Comparison of ENCODE assay signal across 17 mouse cellular contexts in the genomic region with DNA sequence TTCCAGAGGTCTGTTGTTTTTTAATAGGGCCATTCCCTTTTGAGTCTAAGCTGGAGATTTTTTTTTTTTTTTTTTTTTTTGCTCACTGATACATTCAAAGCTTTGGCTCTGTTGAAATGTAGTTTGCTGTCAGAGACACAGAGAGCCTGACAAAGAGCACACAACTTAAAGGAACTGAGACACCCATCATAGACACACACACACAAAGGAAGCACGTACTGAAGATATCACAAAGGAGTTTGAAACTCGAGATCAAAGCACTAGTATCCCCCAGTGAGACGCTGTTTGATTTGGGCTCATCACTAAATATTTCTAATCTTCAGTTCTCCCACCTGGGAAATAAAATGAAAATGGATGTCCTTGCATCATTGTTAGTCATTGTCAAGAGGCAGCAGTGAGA.
"Had no signal": no experiment of that assay in that cellular context is flagged by ENCODE, and none has a peak within 500 bp of the region (broad histone marks: within the 10 kb centered on the region; RNA-seq: fewer than 3 reads in every experiment).

No protein-coding gene starts in this region.

- H3K27ac ChIP-seq: liver, embryonic 13.5 days; liver, embryonic 15.5 days; lung, embryonic 15.5 days; macrophage; midbrain, embryonic 12.5 days; neural tube, embryonic 12.5 days; stomach, embryonic 15.5 days; stomach, postnatal 0 days had no signal

- H3K4me3 ChIP-seq: liver, embryonic 13.5 days; liver, embryonic 15.5 days; lung, embryonic 15.5 days; megakaryocyte, embryonic 14.5 days; midbrain, embryonic 12.5 days; neural tube, embryonic 12.5 days; stomach, embryonic 15.5 days had no signal

- H3K9me3 ChIP-seq: liver, embryonic 13.5 days; liver, embryonic 15.5 days; lung, embryonic 15.5 days; megakaryocyte, embryonic 14.5 days; midbrain, embryonic 12.5 days; neural tube, embryonic 12.5 days; stomach, embryonic 15.5 days had no signal

- H3K4me2 ChIP-seq: liver, embryonic 11.5 days; liver, embryonic 13.5 days; liver, embryonic 15.5 days; lung, embryonic 15.5 days; midbrain, embryonic 12.5 days; neural tube, embryonic 12.5 days; stomach, embryonic 15.5 days had no signal

- H3K27me3 ChIP-seq: liver, embryonic 13.5 days; liver, embryonic 15.5 days; lung, embryonic 15.5 days; megakaryocyte, embryonic 14.5 days; midbrain, embryonic 12.5 days; neural tube, embryonic 12.5 days; stomach, embryonic 15.5 days had no signal

- ATAC-seq: liver, postnatal 0 days had no signal

- DNase-seq: liver; liver, embryonic 13.5 days; liver, postnatal 0 days; lung, postnatal 10 days; lung, postnatal 36 days; right cerebral cortex, postnatal 14 days; thymus, adult 2 months; thymus, postnatal 25 days had no signal

- H3K4me1 ChIP-seq: liver, embryonic 13.5 days; liver, embryonic 15.5 days; lung, embryonic 15.5 days; megakaryocyte, embryonic 14.5 days; midbrain, embryonic 12.5 days; neural tube, embryonic 12.5 days; stomach, embryonic 15.5 days had no signal

- H3K9ac ChIP-seq: liver, embryonic 13.5 days; liver, embryonic 15.5 days; liver, postnatal 0 days; lung, embryonic 15.5 days; midbrain, embryonic 12.5 days; neural tube, embryonic 12.5 days; stomach, embryonic 15.5 days had no signal

- H3K36me3 ChIP-seq: liver, embryonic 13.5 days; liver, embryonic 15.5 days; lung, embryonic 15.5 days; midbrain, embryonic 12.5 days; neural tube, embryonic 12.5 days; stomach, embryonic 15.5 days had no signal
